In genomic region chr1:124410236-124410635, GRCm38 (mm10) we compare ENCODE assay signal across 30 mouse cellular contexts.
"Had no signal": no experiment of that assay in that cellular context is flagged by ENCODE, and none has a peak within 500 bp of the region (broad histone marks: within the 10 kb centered on the region; RNA-seq: fewer than 3 reads in every experiment).

No protein-coding gene starts in this region.

- H3K27me3 ChIP-seq: limb, embryonic 12.5 days; limb, embryonic 13.5 days; limb, embryonic 15.5 days; liver, embryonic 12.5 days; liver, embryonic 13.5 days; liver, embryonic 15.5 days; lung, embryonic 15.5 days; megakaryocyte, embryonic 14.5 days; midbrain, embryonic 12.5 days; midbrain, embryonic 13.5 days; midbrain, embryonic 15.5 days had no signal

- ATAC-seq: liver, embryonic 12.5 days; liver, postnatal 0 days; lung, postnatal 0 days; midbrain, embryonic 15.5 days; midbrain, embryonic 16.5 days had no signal

- H3K4me2 ChIP-seq: limb, embryonic 12.5 days; limb, embryonic 13.5 days; limb, embryonic 15.5 days; liver, embryonic 11.5 days; liver, embryonic 12.5 days; liver, embryonic 13.5 days; liver, embryonic 15.5 days; lung, embryonic 14.5 days; lung, embryonic 15.5 days; midbrain, embryonic 12.5 days; midbrain, embryonic 13.5 days; midbrain, embryonic 15.5 days had no signal

- H3K9me3 ChIP-seq: limb, embryonic 10.5 days; limb, embryonic 12.5 days; limb, embryonic 13.5 days; limb, embryonic 15.5 days; liver, embryonic 12.5 days; liver, embryonic 13.5 days; liver, embryonic 15.5 days; lung, embryonic 15.5 days; megakaryocyte, embryonic 14.5 days; midbrain, embryonic 10.5 days; midbrain, embryonic 12.5 days; midbrain, embryonic 13.5 days; midbrain, embryonic 15.5 days had no signal

- H3K36me3 ChIP-seq: limb, embryonic 10.5 days; limb, embryonic 12.5 days; limb, embryonic 13.5 days; limb, embryonic 15.5 days; liver, embryonic 12.5 days; liver, embryonic 13.5 days; liver, embryonic 15.5 days; lung, embryonic 15.5 days; midbrain, embryonic 10.5 days; midbrain, embryonic 12.5 days; midbrain, embryonic 13.5 days; midbrain, embryonic 15.5 days had no signal

- H3K4me1 ChIP-seq: limb, embryonic 10.5 days; limb, embryonic 12.5 days; limb, embryonic 13.5 days; limb, embryonic 15.5 days; liver, embryonic 12.5 days; liver, embryonic 13.5 days; liver, embryonic 15.5 days; lung, embryonic 15.5 days; megakaryocyte, embryonic 14.5 days; midbrain, embryonic 10.5 days; midbrain, embryonic 12.5 days; midbrain, embryonic 13.5 days; midbrain, embryonic 15.5 days had no signal

- H3K4me3 ChIP-seq: left cerebral cortex, adult 2 months; limb, embryonic 10.5 days; limb, embryonic 12.5 days; limb, embryonic 13.5 days; limb, embryonic 15.5 days; liver, embryonic 12.5 days; liver, embryonic 13.5 days; liver, embryonic 15.5 days; lung, embryonic 15.5 days; megakaryocyte, embryonic 14.5 days; midbrain, embryonic 10.5 days; midbrain, embryonic 12.5 days; midbrain, embryonic 13.5 days; midbrain, embryonic 15.5 days; myocyte had no signal

- H3K27ac ChIP-seq: left cerebral cortex, adult 2 months; limb, embryonic 10.5 days; limb, embryonic 12.5 days; limb, embryonic 13.5 days; limb, embryonic 15.5 days; liver, embryonic 12.5 days; liver, embryonic 13.5 days; liver, embryonic 14.5 days; liver, embryonic 15.5 days; lung, embryonic 15.5 days; macrophage; midbrain, embryonic 10.5 days; midbrain, embryonic 12.5 days; midbrain, embryonic 13.5 days; midbrain, embryonic 15.5 days had no signal

- DNase-seq: left cerebral cortex, postnatal 4 days; liver; liver, embryonic 13.5 days; liver, postnatal 0 days; lung, adult 18-20 months; lung, adult 2 months; lung, embryonic 14.5 days; lung, postnatal 10 days; lung, postnatal 14 days; lung, postnatal 36 days; lung, postnatal 4 days had no signal

- H3K9ac ChIP-seq: limb, embryonic 12.5 days; limb, embryonic 13.5 days; limb, embryonic 15.5 days; liver, embryonic 12.5 days; liver, embryonic 13.5 days; liver, embryonic 14.5 days; liver, embryonic 15.5 days; liver, postnatal 0 days; lung, embryonic 14.5 days; lung, embryonic 15.5 days; midbrain, embryonic 12.5 days; midbrain, embryonic 13.5 days; midbrain, embryonic 15.5 days had no signal
